Mouse (Mus musculus) stomach, embryonic 16.5 days (tissue): Measurements from ENCODE around the gene Lpcat3. TPM values are rescaled to one million over a fixed set of nuclear protein-coding genes. Genes with fewer than 3 reads are reported as not detected.
"Not testable (repeated sequence)": the region's sequence is repeated elsewhere in the genome, so short reads cannot be mapped to it uniquely, and the experiment has no call there.

Source experiments
- ATAC-seq: fragments of 200-750 bp; cut with Nextera tagmentation; 2 replicates; pipeline ENCODE4 v1.8.0; 2017; ENCODE audit warnings: moderate number of reproducible peaks, moderate TSS enrichment; ENCODE audit not compliant: insufficient read depth, low FRiP score
- H3K27ac ChIP-seq: fragments of 300-500 bp; sonication (generic); 2 replicates; pipeline ENCODE4 v1.5.1; 2014; ENCODE audit warnings: low read length
- H3K27me3 ChIP-seq: fragments of 300-500 bp; sonication (generic); 2 replicates; pipeline ENCODE4 v1.6.1; 2014; ENCODE audit warnings: low read length, control low read depth, mixed read lengths; ENCODE audit not compliant: control insufficient read depth, insufficient read depth
- H3K36me3 ChIP-seq: fragments of 300-500 bp; sonication (generic); 2 replicates; pipeline ENCODE4 v1.6.1; 2014; ENCODE audit warnings: low read length; ENCODE audit not compliant: control insufficient read depth, insufficient read depth
- H3K4me1 ChIP-seq: fragments of 300-500 bp; sonication (generic); 2 replicates; pipeline ENCODE4 v1.6.1; 2014; ENCODE audit warnings: low read length, control low read depth, mixed read lengths; ENCODE audit not compliant: control insufficient read depth, insufficient read depth
- H3K4me2 ChIP-seq: fragments of 300-500 bp; sonication (generic); 2 replicates; pipeline ENCODE4 v1.6.1; 2014; ENCODE audit warnings: low read depth, low read length, mixed read lengths
- H3K4me3 ChIP-seq: fragments of 300-500 bp; sonication (generic); replicated peaks from 2 replicates; pipeline ENCODE4 v1.5.1; 2014; ENCODE audit warnings: mild to moderate bottlenecking, low read length
- H3K9ac ChIP-seq: fragments of 300-500 bp; sonication (generic); 2 replicates; pipeline ENCODE4 v1.6.1; 2014; ENCODE audit warnings: low read length
- H3K9me3 ChIP-seq: fragments of 300-500 bp; sonication (generic); replicated peaks from 2 replicates; pipeline ENCODE4 v1.6.1; 2016; ENCODE audit warnings: low read length, control low read depth; ENCODE audit not compliant: control insufficient read depth
- WGBS: fragments of 180-500 bp; shearing (Covaris S2); extraction: QIAGEN DNeasy Blood & Tissue Kit; methylation state at CpG from one replicate; pipeline ENCODE4 v1.1.7; 2014; 5-methylcytosine and 5-hydroxymethylcytosine counted together
- polyA plus RNA-seq: library from polyadenylated mRNA; unstranded; fragments of >200 nt; fragmentation: Nextera tagmentation; extraction: Ambion mirVana; gene quantifications from 2 replicates; pipeline ENCODE4 v1.2.1, GENCODE M21; 2015

The Lpcat3 gene
- 84.1 and 86.8 TPM in 2 replicates for polyA plus RNA-seq

- Histone ChIP-seq H3K4me2 (peak within 1 kb of the TSS; percentile 88), H3K36me3 (no peaks in the 10 kb centered on the region), H3K4me1 (peaks cover 7% of the 10 kb centered on the region), H3K4me3 (peak within 1 kb of the TSS; percentile 83), H3K9ac (peak within 1 kb of the TSS; percentile 83), H3K9me3 (no peaks in the 10 kb centered on the region), H3K27ac (peak within 1 kb of the TSS; percentile 87), H3K27me3 (no peaks in the 10 kb centered on the region)
- peak; percentile 98 for ATAC-seq
- under 1% methylated on average over 64 of the region's 87 CpGs for WGBS
These were observed at the start of gene Lpcat3 for GRCm38 (mm10) chr6:124662477-124663423. Gene Lpcat3, plus strand, starts transcription at chr6:124663027.

- ATAC-seq = no peak
- no peaks in the 10 kb centered on the region for H3K9me3 ChIP-seq
- no peaks in the 10 kb centered on the region for H3K27me3 ChIP-seq
- WGBS = 85% methylated on average over 13 of the region's 13 CpGs
- no peaks in the 10 kb centered on the region for H3K4me1 ChIP-seq
- H3K36me3 ChIP-seq = no peaks in the 10 kb centered on the region
- H3K9ac ChIP-seq = no peak overlapping the region
- no peak overlapping the region for H3K4me3 ChIP-seq
- H3K4me2 ChIP-seq = no peak overlapping the region
- no peak overlapping the region for H3K27ac ChIP-seq
These were observed 37.2 kb upstream of the Lpcat3 start for GRCm38 (mm10) chr6:124625612-124626011.

DNA sequence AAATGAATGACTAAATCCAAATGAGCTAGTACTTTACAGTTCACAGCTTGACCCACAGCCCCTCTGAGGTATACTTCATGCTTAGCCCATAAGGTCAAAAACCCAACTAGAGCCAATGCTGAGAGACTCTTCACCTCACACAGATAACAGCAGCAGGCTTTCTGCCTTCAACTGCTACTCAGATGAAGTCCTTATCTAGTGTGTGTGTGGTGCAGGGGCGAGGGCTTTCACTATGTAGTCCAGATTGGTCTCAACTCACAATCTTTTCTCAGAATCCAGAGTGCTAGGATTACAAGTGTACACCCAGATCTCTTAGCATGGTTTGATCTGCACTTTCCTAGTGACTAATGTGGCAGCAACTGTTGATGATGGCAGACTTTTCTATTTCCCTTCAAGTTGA is 36.6 kb upstream of the Lpcat3 start:
- not testable (repeated sequence) for H3K36me3 ChIP-seq, H3K9me3 ChIP-seq, H3K4me2 ChIP-seq, ATAC-seq, H3K27ac ChIP-seq, H3K4me1 ChIP-seq, H3K27me3 ChIP-seq, H3K9ac ChIP-seq, H3K4me3 ChIP-seq
- 58% methylated on average over 1 of the region's 1 CpGs for WGBS

GRCm38 (mm10) chr6:124630763-124631162 is 32.1 kb upstream of the Lpcat3 start:
- Histone ChIP-seq H3K27me3 (no peaks in the 10 kb centered on the region), H3K36me3 (no peaks in the 10 kb centered on the region), H3K4me3 (no peak overlapping the region), H3K27ac (no peak overlapping the region), H3K9ac (no peak overlapping the region), H3K9me3 (no peaks in the 10 kb centered on the region), H3K4me2 (no peak overlapping the region), H3K4me1 (no peaks in the 10 kb centered on the region)
- WGBS = 85% methylated on average over 4 of the region's 4 CpGs
- ATAC-seq = no peak

DNA sequence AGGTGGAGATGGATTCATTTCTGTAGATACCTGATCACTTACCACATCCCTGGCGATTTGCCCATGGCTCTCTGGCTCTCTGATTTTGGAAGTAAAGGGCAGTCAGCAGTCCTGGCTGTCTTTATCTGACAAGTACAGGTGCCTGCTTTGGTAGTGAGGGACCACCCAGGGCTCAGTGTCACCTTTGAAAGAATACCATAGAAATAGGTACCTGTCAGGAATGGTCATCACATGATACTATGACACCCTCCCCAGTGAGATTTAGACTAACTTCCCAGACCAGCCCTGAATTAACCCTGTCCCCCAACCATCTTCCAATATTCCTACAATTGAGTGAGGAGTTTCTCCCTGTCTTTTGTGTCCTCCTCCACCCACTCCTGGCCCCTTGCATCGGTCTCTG is 26.8 kb upstream of the Lpcat3 start, which contains the start of gene C1s2:
TSS of gene C1s2 (minus strand) at position 101 of the 400 bp plus-strand sequence.
- H3K9ac ChIP-seq, H3K9me3 ChIP-seq, H3K36me3 ChIP-seq, ATAC-seq, H3K27ac ChIP-seq, H3K4me1 ChIP-seq, H3K4me3 ChIP-seq, H3K27me3 ChIP-seq, H3K4me2 ChIP-seq: not testable (repeated sequence)
- 77% methylated on average over 2 of the region's 2 CpGs for WGBS

GRCm38 (mm10) chr6:124636858-124637460 is 25.9 kb upstream of the Lpcat3 start:
- ATAC-seq = peak; percentile 44; the same call in 1 of the 2 replicates
- not testable (repeated sequence) for H3K9ac ChIP-seq, H3K27ac ChIP-seq, H3K4me1 ChIP-seq, H3K4me2 ChIP-seq, H3K4me3 ChIP-seq, H3K27me3 ChIP-seq, H3K9me3 ChIP-seq, H3K36me3 ChIP-seq
- WGBS = 33% methylated on average over 6 of the region's 6 CpGs

DNA sequence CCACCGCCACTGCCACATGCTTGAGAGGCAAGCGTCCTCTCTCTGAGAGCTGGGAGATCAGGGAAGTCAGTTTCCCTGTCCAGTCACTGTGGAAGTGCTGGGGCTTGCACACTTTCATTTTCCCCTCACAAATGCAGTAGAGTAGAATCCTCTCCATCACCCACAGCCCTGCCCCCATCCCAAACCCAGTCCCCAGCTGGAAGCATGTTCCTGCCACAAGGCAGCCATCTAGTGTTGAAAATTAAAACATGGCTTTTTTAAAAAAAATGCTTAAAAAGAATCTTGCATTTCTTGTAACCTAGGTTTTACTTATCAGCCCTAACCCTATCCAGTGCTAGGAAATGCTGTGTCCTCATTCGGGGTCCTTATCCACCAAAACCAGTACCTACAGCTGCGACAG is 22.8 kb upstream of the Lpcat3 start:
- H3K4me3 ChIP-seq = no peak overlapping the region
- H3K36me3 ChIP-seq = no peaks in the 10 kb centered on the region
- H3K9me3 ChIP-seq = no peaks in the 10 kb centered on the region
- H3K9ac ChIP-seq = no peak overlapping the region
- 75% methylated on average over 4 of the region's 4 CpGs for WGBS
- H3K27me3 ChIP-seq = no peaks in the 10 kb centered on the region
- no peak overlapping the region for H3K27ac ChIP-seq
- H3K4me2 ChIP-seq = no peak overlapping the region
- ATAC-seq = no peak
- no peaks in the 10 kb centered on the region for H3K4me1 ChIP-seq

DNA sequence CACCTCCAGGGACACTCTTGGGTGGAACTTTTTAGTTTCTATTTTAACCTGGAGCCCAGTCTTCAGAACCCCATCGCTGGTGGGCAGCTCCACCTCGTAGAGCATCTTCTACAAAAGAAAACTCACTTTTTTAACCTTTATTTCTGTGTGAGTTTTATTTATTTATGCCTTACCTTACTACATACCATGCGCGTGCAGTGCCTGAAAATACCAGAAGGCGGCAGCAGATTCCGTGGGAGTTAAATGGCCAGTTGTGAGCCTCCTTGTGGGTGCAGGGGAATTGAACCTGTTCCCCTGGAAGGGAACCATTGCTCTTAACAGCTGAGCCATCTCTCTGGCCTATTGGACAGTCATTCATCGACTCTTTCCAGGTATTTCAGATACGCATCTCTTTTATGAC is 21.8 kb upstream of the Lpcat3 start:
- no peaks in the 10 kb centered on the region for H3K27me3 ChIP-seq
- no peak for ATAC-seq
- 37% methylated on average over 8 of the region's 8 CpGs for WGBS
- no peaks in the 10 kb centered on the region for H3K36me3 ChIP-seq
- H3K27ac ChIP-seq = no peak overlapping the region
- no peaks in the 10 kb centered on the region for H3K9me3 ChIP-seq
- no peaks in the 10 kb centered on the region for H3K4me1 ChIP-seq
- no peak overlapping the region for H3K9ac ChIP-seq
- H3K4me2 ChIP-seq = no peak overlapping the region
- no peak overlapping the region for H3K4me3 ChIP-seq

GRCm38 (mm10) chr6:124646394-124646793 is 16.4 kb upstream of the Lpcat3 start:
- Histone ChIP-seq H3K9me3 (no peaks in the 10 kb centered on the region), H3K36me3 (no peaks in the 10 kb centered on the region), H3K4me1 (no peaks in the 10 kb centered on the region), H3K9ac (no peak overlapping the region), H3K4me3 (no peak overlapping the region), H3K4me2 (no peak overlapping the region), H3K27me3 (no peaks in the 10 kb centered on the region), H3K27ac (no peak overlapping the region)
- no peak for ATAC-seq
- WGBS = 58% methylated on average over 1 of the region's 1 CpGs
